ENCODE assay signal across 8 mouse cellular contexts in the genomic region with DNA sequence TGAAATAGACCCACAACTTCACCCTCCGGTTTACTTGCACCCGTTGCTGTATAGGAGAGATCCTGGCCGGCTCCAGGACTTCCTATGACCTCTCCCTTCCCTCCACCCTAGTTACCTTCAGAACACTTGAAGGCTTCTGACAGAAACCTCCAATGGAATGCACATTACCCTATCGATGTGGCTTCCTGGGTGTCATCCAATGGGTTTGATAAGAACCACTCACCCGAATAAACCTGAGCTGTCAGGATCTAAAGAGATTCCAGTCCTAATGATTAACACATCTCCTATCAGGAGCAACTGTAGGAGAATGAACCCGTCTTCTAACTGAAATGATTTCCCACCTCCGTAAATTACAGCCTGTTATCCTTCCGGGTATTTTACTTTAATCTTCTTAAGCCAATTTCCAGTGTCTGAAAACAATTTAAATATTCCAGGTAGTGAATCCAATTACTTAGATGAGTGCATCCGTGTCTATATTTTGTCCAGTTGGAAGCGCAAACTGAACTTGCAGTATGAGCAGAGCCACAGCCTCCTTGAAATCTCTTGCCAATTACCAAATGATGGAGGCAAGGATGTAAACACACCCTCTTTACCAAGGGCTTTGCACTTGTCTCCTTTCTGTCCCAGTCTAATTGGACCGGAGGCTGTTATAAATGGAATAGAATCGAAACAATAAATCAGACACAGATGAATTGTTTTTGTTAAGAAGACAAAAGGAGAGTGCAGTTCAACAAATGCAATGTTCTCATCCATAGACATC. TPM values are rescaled to one million over a fixed set of nuclear protein-coding genes. Genes with fewer than 3 reads are reported as not detected.
DNase-seq lines count a peak whose midpoint lies in the region; ATAC-seq and TF ChIP-seq lines count a peak whose summit lies in the region.

No protein-coding gene starts in this region.

- no peaks in the 10 kb centered on the region for H3K36me3 ChIP-seq in heart, embryonic 14.5 days (ENCODE audit: control insufficient read depth, insufficient read depth, low read length)
- H3K36me3 ChIP-seq in forebrain, embryonic 10.5 days (replicated peaks) = no peaks in the 10 kb centered on the region
- H3K36me3 ChIP-seq in kidney, embryonic 14.5 days (ENCODE audit: control insufficient read depth, insufficient read depth, low read length) = no peaks in the 10 kb centered on the region
- H3K36me3 ChIP-seq in midbrain, postnatal 0 days (ENCODE audit: insufficient read depth, low read length) = no peaks in the 10 kb centered on the region

- intact Hi-C loops in heart, postnatal 10 days (cut with DNase I) = loop anchor here (2.0 to 5.0 kb wide), 4 partner anchors 220 to 497 kb away; no protein-coding TSS in a partner anchor

- H3K9ac ChIP-seq in heart, embryonic 14.5 days (ENCODE audit: low read length) = no peak overlapping the region; the same call in 1 of the 2 replicates
- no peak overlapping the region for H3K9ac ChIP-seq in kidney, embryonic 14.5 days (ENCODE audit: low read depth, low read length)
- peak overlapping the region; percentile 77 for H3K9ac ChIP-seq in midbrain, postnatal 0 days (replicated peaks; ENCODE audit: low read length, poor library complexity, severe bottlenecking)

- H3K4me3 ChIP-seq in heart, embryonic 14.5 days (ENCODE audit: control insufficient read depth in 1 of 2, insufficient read depth in 1 of 2, low read depth in 1 of 2, low read length in 2 of 2) = peak overlapping the region in 1 of 2 experiments; percentile 80; a peak in 2 of 4 replicates
- peak overlapping the region; percentile 76; the same call in 1 of the 2 replicates for H3K4me3 ChIP-seq in forebrain, embryonic 10.5 days
- H3K4me3 ChIP-seq in kidney, embryonic 14.5 days (ENCODE audit: low read length) = peak overlapping the region; percentile 74
- peak overlapping the region; percentile 85 for H3K4me3 ChIP-seq in midbrain, postnatal 0 days (ENCODE audit: low read depth, low read length)

- no peak for ATAC-seq in heart, embryonic 14.5 days (ENCODE audit: insufficient number of reproducible peaks, insufficient read depth, low FRiP score, low read depth)
- no peak for ATAC-seq in kidney, embryonic 14.5 days (ENCODE audit: low FRiP score, low TSS enrichment)
- no peak for ATAC-seq in midbrain, postnatal 0 days (ENCODE audit: low FRiP score)
- ATAC-seq in erythroid progenitor cell, adult 5-6 weeks (replicated peaks; ENCODE audit: low FRiP score, poor library complexity, severe bottlenecking) = no peak

- peaks cover 0 to 4% of the 10 kb centered on the region in 2 experiments; a peak in 1 of 4 replicates for H3K4me1 ChIP-seq in heart, embryonic 14.5 days (ENCODE audit: control insufficient read depth in 2 of 2, insufficient read depth in 2 of 2, low read length in 2 of 2)
- peaks cover 30% of the 10 kb centered on the region for H3K4me1 ChIP-seq in forebrain, embryonic 10.5 days
- H3K4me1 ChIP-seq in kidney, embryonic 14.5 days (ENCODE audit: control insufficient read depth, insufficient read depth, low read length) = 0 out of 2 replicates have a peak, but pooled peaks cover 2% of the 10 kb centered on the region
- no peaks in the 10 kb centered on the region for H3K4me1 ChIP-seq in midbrain, postnatal 0 days (ENCODE audit: insufficient read depth, low read length)

- WGBS in heart, embryonic 14.5 days = 60% methylated on average over 12 of the region's 12 CpGs
- WGBS in forebrain, embryonic 10.5 days = 54% methylated on average over 12 of the region's 12 CpGs
- WGBS in kidney, embryonic 14.5 days = 65% methylated on average over 12 of the region's 12 CpGs
- 41% methylated on average over 12 of the region's 12 CpGs for WGBS in midbrain, postnatal 0 days

- H3K27ac ChIP-seq in heart, embryonic 14.5 days (replicated peaks in 1 of 2; ENCODE audit: control insufficient read depth in 1 of 2, insufficient read depth in 1 of 2, low read depth in 2 of 2, low read length in 2 of 2) = no peak overlapping the region
- H3K27ac ChIP-seq in forebrain, embryonic 10.5 days = no peak overlapping the region
- no peak overlapping the region for H3K27ac ChIP-seq in kidney, embryonic 14.5 days (ENCODE audit: low read depth, low read length)
- H3K27ac ChIP-seq in midbrain, postnatal 0 days (ENCODE audit: low read depth, low read length) = no peak overlapping the region

- 0 out of 2 replicates have a peak, but pooled peaks cover 4% of the 10 kb centered on the region for H3K27me3 ChIP-seq in heart, embryonic 14.5 days (ENCODE audit: control insufficient read depth, insufficient read depth, low read length)
- peaks cover 39% of the 10 kb centered on the region for H3K27me3 ChIP-seq in forebrain, embryonic 10.5 days (ENCODE audit: poor library complexity, severe bottlenecking)
- H3K27me3 ChIP-seq in kidney, embryonic 14.5 days (ENCODE audit: control insufficient read depth, insufficient read depth, low read length) = no peaks in the 10 kb centered on the region
- H3K27me3 ChIP-seq in midbrain, postnatal 0 days (ENCODE audit: insufficient read depth, low read length) = no peaks in the 10 kb centered on the region

- no peak for TF ChIP-seq CTCF in midbrain, postnatal 0 days (IDR thresholded peaks at IDR 0.05)

- no peak for DNase-seq in heart, postnatal 10 days
- no peak for DNase-seq in forebrain, embryonic 10.5 days (ENCODE audit: extremely low spot score, low spot score)
- peak; percentile 10 for DNase-seq in midbrain, postnatal 0 days (ENCODE audit: low spot score)
- no peak for DNase-seq in urinary bladder, postnatal 36 days (ENCODE audit: low spot score in 2 of 2)
- DNase-seq in cerebellum, adult 9-10 months = no peak

- peak overlapping the region; percentile 97 for H3K4me2 ChIP-seq in heart, embryonic 14.5 days (ENCODE audit: low read length)
- H3K4me2 ChIP-seq in kidney, embryonic 14.5 days (replicated peaks; ENCODE audit: low read depth, low read length) = peak overlapping the region; percentile 74
- H3K4me2 ChIP-seq in midbrain, postnatal 0 days (ENCODE audit: low read depth, low read length, poor library complexity, severe bottlenecking) = peak overlapping the region; percentile 90

- H3K9me3 ChIP-seq in heart, embryonic 14.5 days (ENCODE audit: control insufficient read depth, low read length) = no peaks in the 10 kb centered on the region; the same call in 1 of the 2 replicates
- no peaks in the 10 kb centered on the region for H3K9me3 ChIP-seq in forebrain, embryonic 10.5 days
- H3K9me3 ChIP-seq in kidney, embryonic 14.5 days (ENCODE audit: control insufficient read depth, low read length) = no peaks in the 10 kb centered on the region
- no peaks in the 10 kb centered on the region for H3K9me3 ChIP-seq in midbrain, postnatal 0 days (ENCODE audit: low read length)

RNA-seq across cellular contexts. Expression of a gene that starts 1.6 kb away (rescaled TPM):
- 5.5 and 6.9 TPM in 2 replicates for polyA plus RNA-seq in heart, embryonic 14.5 days (2014; fragmentation: Nextera tagmentation; extraction: Ambion mirVana)
- total RNA-seq in heart, postnatal 10 days (2021) = 1 to 10 TPM; 8.5 to 9.3 TPM
- 3.7 and 4.2 TPM in 2 replicates for polyA plus RNA-seq in forebrain, embryonic 10.5 days (2016; fragmentation: Nextera tagmentation; extraction: Ambion mirVana)
- 34.5 and 34.6 TPM in 2 replicates for polyA plus RNA-seq in kidney, embryonic 14.5 days (2014; fragmentation: Nextera tagmentation; extraction: Ambion mirVana)
- 59.0 and 60.1 TPM in 2 replicates for total RNA-seq in midbrain, postnatal 0 days (2014; rRNA removed)
- polyA plus RNA-seq in midbrain, postnatal 0 days (2015; fragmentation: Nextera tagmentation; extraction: Ambion mirVana) = 27.4 and 36.1 TPM in 2 replicates
- 0.72 and 2.1 TPM in 2 replicates for total RNA-seq in erythroid progenitor cell, adult 5-6 weeks (2015; ENCODE audit: low replicate concordance)
- 1.0 TPM in 1 of 2 replicates, not detected in the other for total RNA-seq in erythroid progenitor cell, adult 5-6 weeks (2017; ENCODE audit: low replicate concordance)
